Comparison of ENCODE assay signal across 28 mouse cellular contexts in the genomic region with DNA sequence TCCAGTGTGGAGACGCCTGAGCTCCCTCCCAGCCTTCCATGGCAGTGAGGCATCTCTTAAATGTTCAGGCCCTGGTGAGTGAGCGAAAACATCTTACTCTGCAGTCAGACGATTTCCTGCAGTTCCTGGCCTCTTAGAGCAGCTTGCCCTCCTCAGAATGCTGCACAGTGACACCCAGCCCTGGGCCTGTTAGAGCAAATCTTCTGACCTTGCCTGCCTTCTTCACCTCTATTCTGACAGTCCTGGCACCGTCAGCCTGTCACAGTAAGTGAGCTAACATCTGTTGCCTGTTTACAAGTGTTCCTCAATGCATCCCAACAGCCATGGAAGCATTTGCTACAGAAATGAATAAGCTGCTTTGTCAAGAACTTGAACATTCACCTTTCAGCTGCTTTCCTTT. TPM values are rescaled to one million over a fixed set of nuclear protein-coding genes. Genes with fewer than 3 reads are reported as not detected.
A peak's percentile ranks its signal among the peaks of the same experiment; 100 is the strongest.
DNase-seq lines count a peak whose midpoint lies in the region; ATAC-seq lines count a peak whose summit lies in the region.
"Had no signal": no experiment of that assay in that cellular context is flagged by ENCODE, and none has a peak within 500 bp of the region (broad histone marks: within the 10 kb centered on the region; RNA-seq: fewer than 3 reads in every experiment).

No protein-coding gene starts in this region.

- H3K4me1 ChIP-seq in heart, embryonic 13.5 days: peaks cover 28% of the 10 kb centered on the region
- H3K4me1 ChIP-seq: embryonic facial prominence, embryonic 12.5 days; limb, embryonic 12.5 days; liver, embryonic 15.5 days; midbrain, embryonic 10.5 days had no signal

- H3K27ac ChIP-seq in heart, embryonic 13.5 days (replicated peaks): peak overlapping the region; percentile 30; the same call in 1 of the 2 replicates
- H3K27ac ChIP-seq: embryonic facial prominence, embryonic 12.5 days; layer of hippocampus, adult 2 months; left cerebral cortex, adult 2 months; limb, embryonic 12.5 days; liver, embryonic 15.5 days; midbrain, embryonic 10.5 days; stomach, postnatal 0 days had no signal

- peaks cover 23% of the 10 kb centered on the region for H3K36me3 ChIP-seq in heart, embryonic 13.5 days

- WGBS in heart, embryonic 13.5 days: 55% methylated on average over 4 of the region's 4 CpGs

- no peak overlapping the region for H3K4me2 ChIP-seq in heart, embryonic 13.5 days
- H3K4me2 ChIP-seq: embryonic facial prominence, embryonic 12.5 days; limb, embryonic 12.5 days; liver, embryonic 15.5 days had no signal

- no peak overlapping the region for H3K9ac ChIP-seq in heart, embryonic 13.5 days
- H3K9ac ChIP-seq: embryonic facial prominence, embryonic 12.5 days; limb, embryonic 12.5 days; liver, embryonic 15.5 days had no signal

- no peaks in the 10 kb centered on the region for H3K9me3 ChIP-seq in heart, embryonic 13.5 days
- H3K9me3 ChIP-seq: embryonic facial prominence, embryonic 12.5 days; G1E; limb, embryonic 12.5 days; liver, embryonic 15.5 days; midbrain, embryonic 10.5 days had no signal

- no peak overlapping the region for H3K4me3 ChIP-seq in heart, embryonic 13.5 days
- H3K4me3 ChIP-seq: embryonic facial prominence, embryonic 12.5 days; layer of hippocampus, adult 2 months; left cerebral cortex, adult 2 months; limb, embryonic 12.5 days; liver, embryonic 15.5 days; midbrain, embryonic 10.5 days had no signal

- no peak for DNase-seq in heart, adult 18-20 months
- DNase-seq in kidney, postnatal 4 days: peak; percentile 42 to 63
- DNase-seq in kidney, adult 18-20 months: no peak
- peak; percentile 81 for DNase-seq in lung, postnatal 10 days
- no peak for DNase-seq in right cerebral cortex, adult 2 months (ENCODE audit: low spot score in 2 of 2)
- DNase-seq in thymus, postnatal 14 days: no peak
- DNase-seq: adrenal gland, postnatal 10 days; cerebellum, adult 11-12 months; cerebellum, adult 9-11 months; embryo, embryonic 11 days; gastrocnemius, postnatal 36 days; heart, postnatal 14 days; right cerebral cortex, adult 18-20 months; right cerebral cortex, postnatal 4 days; thymus, adult 18-20 months; thymus, postnatal 36 days had no signal

- no peak for ATAC-seq in heart, embryonic 13.5 days (ENCODE audit: extremely low read depth, insufficient number of reproducible peaks, low FRiP score, low TSS enrichment)
- ATAC-seq: forebrain, embryonic 14.5 days; hindbrain, embryonic 16.5 days; midbrain, embryonic 16.5 days had no signal

- H3K27me3 ChIP-seq in heart, embryonic 13.5 days (replicated peaks): no peaks in the 10 kb centered on the region
- H3K27me3 ChIP-seq: embryonic facial prominence, embryonic 12.5 days; limb, embryonic 12.5 days; liver, embryonic 15.5 days had no signal

RNA-seq across cellular contexts. Expression of gene Vac14, which starts 24.8 kb away (rescaled TPM):
- 17.3 and 17.4 TPM in 2 replicates for polyA plus RNA-seq in heart, embryonic 13.5 days (2015; fragmentation: Nextera tagmentation; extraction: Ambion mirVana)
- total RNA-seq in heart, adult 18-20 months (2021): 10 to 100 TPM; 15.8 to 16.1 TPM

Comparison
In these comparisons a context has a peak if more than half of its experiments do, and no peak if none do; other contexts are left out.
1. DNase-seq: peak in kidney, postnatal 4 days (2 of 2) and lung, postnatal 10 days (single experiment); none in heart, adult 18-20 months (0 of 2), kidney, adult 18-20 months (single experiment), right cerebral cortex, adult 2 months (0 of 2) and thymus, postnatal 14 days (single experiment).